Mouse (Mus musculus): ENCODE measurements around the gene Eci3. TPM values are rescaled to one million over a fixed set of nuclear protein-coding genes. Genes with fewer than 3 reads are reported as not detected.
"Not testable (repeated sequence)": the region's sequence is repeated elsewhere in the genome, so short reads cannot be mapped to it uniquely, and the experiment has no call there.

Eci3 gene
- polyA plus RNA-seq (2012; ENCODE audit: insufficient read depth, insufficient read length, low replicate concordance, missing spikeins), result not detected in 2 replicates

DNA sequence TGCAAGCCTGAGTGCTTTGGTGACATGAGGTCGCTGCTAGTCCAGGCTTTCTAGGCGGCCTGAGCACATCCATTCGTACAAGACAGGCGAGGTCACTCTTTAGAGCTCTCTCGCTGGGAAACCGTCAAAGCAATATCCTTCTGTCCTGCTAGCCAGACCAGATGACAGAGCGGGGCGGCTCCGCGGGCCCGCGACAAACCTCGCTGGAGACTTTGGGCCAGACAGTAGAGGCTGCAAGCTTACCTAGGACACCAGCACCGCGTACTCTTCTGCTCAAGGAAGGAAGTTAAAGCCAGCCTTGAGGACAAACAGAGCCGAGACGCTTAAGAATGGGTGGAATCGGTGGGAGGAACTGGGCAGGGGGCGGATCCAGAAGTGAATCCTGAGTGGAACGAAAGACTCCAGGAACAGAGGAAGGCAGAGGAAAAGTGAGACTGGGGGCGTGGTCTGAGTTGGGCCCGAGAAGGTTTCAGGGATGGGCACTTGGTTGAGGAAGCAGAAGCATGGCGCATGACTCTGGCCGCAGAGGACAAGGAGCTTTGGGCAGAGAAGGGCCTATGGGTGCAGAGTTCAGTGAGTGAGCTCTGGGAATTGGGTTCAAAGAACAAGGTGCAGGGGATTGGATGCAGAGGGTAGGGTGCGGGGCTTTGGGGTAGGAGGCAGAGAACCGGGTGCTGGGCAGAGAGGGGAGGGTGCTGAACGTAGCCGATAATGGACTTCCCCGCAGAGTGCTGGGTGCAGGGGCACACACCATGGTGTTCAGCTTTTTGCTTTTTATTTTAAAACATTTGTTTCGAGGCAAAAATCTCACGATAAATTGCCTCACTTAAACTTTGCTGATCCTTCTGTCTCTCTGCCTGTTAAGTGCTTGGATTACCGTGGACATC is at the start of gene Eci3:
Gene Eci3, minus strand, starts transcription at position 300 of the 887 bp plus-strand sequence.
- 9% methylated on average over 32 of the region's 32 CpGs for WGBS

GRCm38 (mm10) chr13:34995925-34996324 is 32.3 kb upstream of the Eci3 start:
- Histone ChIP-seq H3K4me3 (ENCODE audit: insufficient read depth, low read depth, low read length) (no peak overlapping the region), H3K4me1 (ENCODE audit: control insufficient read depth, insufficient read depth, low read length) (peaks cover 2% of the 10 kb centered on the region; the same call in 1 of the 2 replicates), H3K27ac (ENCODE audit: insufficient read depth, low read depth, low read length) (no peak overlapping the region)
- 64% methylated on average over 2 of the region's 2 CpGs for WGBS
- TF ChIP-seq POLR2A (IDR thresholded peaks at IDR 0.05; ENCODE audit: insufficient read depth, low read depth, low read length) (no peak), CTCF (IDR thresholded peaks at IDR 0.05; ENCODE audit: insufficient read depth, low read depth, low read length) (no peak)

More for the DNA sequence above, at the start of gene Eci3:
- no peak within 1 kb of the TSS for H3K27ac ChIP-seq (ENCODE audit: insufficient read depth, low read depth, low read length)
- peaks cover 9% of the 10 kb centered on the region for H3K4me1 ChIP-seq (ENCODE audit: control insufficient read depth, insufficient read depth, low read length)
- H3K4me3 ChIP-seq (ENCODE audit: insufficient read depth, low read depth, low read length), result peak within 1 kb of the TSS; percentile 15
- no peak for TF ChIP-seq POLR2A (IDR thresholded peaks at IDR 0.05; ENCODE audit: insufficient read depth, low read depth, low read length)
- TF ChIP-seq CTCF (IDR thresholded peaks at IDR 0.05; ENCODE audit: insufficient read depth, low read depth, low read length), result no peak

- WGBS, result under 1% methylated on average over 33 of the region's 33 CpGs
- no peak for TF ChIP-seq CTCF (IDR thresholded peaks at IDR 0.05; ENCODE audit: insufficient read depth, low read depth, low read length)
- no peak for TF ChIP-seq POLR2A (IDR thresholded peaks at IDR 0.05; ENCODE audit: insufficient read depth, low read depth, low read length)
- peaks cover 2% of the 10 kb centered on the region; the same call in 1 of the 2 replicates for H3K4me1 ChIP-seq (ENCODE audit: control insufficient read depth, insufficient read depth, low read length)
- peak overlapping the region; percentile 75 for H3K27ac ChIP-seq (ENCODE audit: insufficient read depth, low read depth, low read length)
- peak overlapping the region; percentile 74 for H3K4me3 ChIP-seq (ENCODE audit: insufficient read depth, low read depth, low read length)
These were observed 30.6 kb upstream of the Eci3 start for GRCm38 (mm10) chr13:34993983-34994811.

DNA sequence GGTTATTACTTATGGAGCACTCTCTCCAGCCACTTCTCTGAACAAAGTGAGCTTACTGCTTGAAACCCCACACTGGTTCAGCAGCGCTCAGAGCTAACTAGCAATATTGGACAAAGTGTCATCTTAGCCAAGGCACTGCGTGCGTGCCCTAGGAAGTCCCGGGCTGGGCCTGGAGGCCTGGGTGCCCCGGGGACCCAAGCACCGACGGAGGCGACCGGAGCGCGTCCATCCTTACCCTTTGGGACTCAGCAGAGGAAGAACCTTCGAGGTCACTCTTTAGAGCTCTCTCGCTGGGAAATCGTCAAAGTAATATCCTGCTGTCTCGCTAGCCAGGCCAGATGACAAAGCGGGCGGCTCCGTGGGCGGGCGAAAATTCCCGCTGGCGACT is 30.0 kb upstream of the Eci3 start:
- peak overlapping the region; percentile 74 for H3K4me3 ChIP-seq (ENCODE audit: insufficient read depth, low read depth, low read length)
- H3K27ac ChIP-seq (ENCODE audit: insufficient read depth, low read depth, low read length), result peak overlapping the region; percentile 75
- TF ChIP-seq CTCF (IDR thresholded peaks at IDR 0.05; ENCODE audit: insufficient read depth, low read depth, low read length), result no peak
- no peak for TF ChIP-seq POLR2A (IDR thresholded peaks at IDR 0.05; ENCODE audit: insufficient read depth, low read depth, low read length)
- WGBS, result 1% methylated on average over 22 of the region's 22 CpGs
- peaks cover 2% of the 10 kb centered on the region; the same call in 1 of the 2 replicates for H3K4me1 ChIP-seq (ENCODE audit: control insufficient read depth, insufficient read depth, low read length)

GRCm38 (mm10) chr13:34993085-34993484 is 29.5 kb upstream of the Eci3 start:
- Histone ChIP-seq H3K4me1 (ENCODE audit: control insufficient read depth, insufficient read depth, low read length) (peaks cover 2% of the 10 kb centered on the region; the same call in 1 of the 2 replicates), H3K27ac (ENCODE audit: insufficient read depth, low read depth, low read length) (no peak overlapping the region), H3K4me3 (ENCODE audit: insufficient read depth, low read depth, low read length) (peak overlapping the region; percentile 74; the same call in 1 of the 2 replicates)
- 60% methylated on average over 4 of the region's 4 CpGs for WGBS
- TF ChIP-seq POLR2A (IDR thresholded peaks at IDR 0.05; ENCODE audit: insufficient read depth, low read depth, low read length), result no peak
- TF ChIP-seq CTCF (IDR thresholded peaks at IDR 0.05; ENCODE audit: insufficient read depth, low read depth, low read length), result no peak

- H3K4me1 ChIP-seq (ENCODE audit: control insufficient read depth, insufficient read depth, low read length), result peaks cover 2% of the 10 kb centered on the region; the same call in 1 of the 2 replicates
- no peak overlapping the region for H3K4me3 ChIP-seq (ENCODE audit: insufficient read depth, low read depth, low read length)
- no peak for TF ChIP-seq CTCF (IDR thresholded peaks at IDR 0.05; ENCODE audit: insufficient read depth, low read depth, low read length)
- TF ChIP-seq POLR2A (IDR thresholded peaks at IDR 0.05; ENCODE audit: insufficient read depth, low read depth, low read length), result no peak
- no peak overlapping the region for H3K27ac ChIP-seq (ENCODE audit: insufficient read depth, low read depth, low read length)
- 75% methylated on average over 4 of the region's 4 CpGs for WGBS
These were observed 28.1 kb upstream of the Eci3 start for GRCm38 (mm10) chr13:34991581-34992273.

- H3K4me1 ChIP-seq (ENCODE audit: control insufficient read depth, insufficient read depth, low read length); H3K27ac ChIP-seq (ENCODE audit: insufficient read depth, low read depth, low read length); H3K4me3 ChIP-seq (ENCODE audit: insufficient read depth, low read depth, low read length): not testable (repeated sequence)
- WGBS, result 98% methylated on average over 1 of the region's 1 CpGs
These were observed 19.9 kb upstream of the Eci3 start for GRCm38 (mm10) chr13:34983479-34983878.

GRCm38 (mm10) chr13:34978635-34979034 is 15.0 kb upstream of the Eci3 start:
- 78% methylated on average over 5 of the region's 5 CpGs for WGBS
- H3K27ac ChIP-seq (ENCODE audit: insufficient read depth, low read depth, low read length); H3K4me3 ChIP-seq (ENCODE audit: insufficient read depth, low read depth, low read length); H3K4me1 ChIP-seq (ENCODE audit: control insufficient read depth, insufficient read depth, low read length): not testable (repeated sequence)

Measured in olfactory bulb, adult 2 months (tissue).